In genomic region chr4:41494378-41494777, GRCm38 (mm10) we compare ENCODE assay signal across 22 mouse cellular contexts. TPM values are rescaled to one million over a fixed set of nuclear protein-coding genes. Genes with fewer than 3 reads are reported as not detected.
DNase-seq lines count a peak whose midpoint lies in the region; ATAC-seq and TF ChIP-seq lines count a peak whose summit lies in the region.
"Had no signal": no experiment of that assay in that cellular context is flagged by ENCODE, and none has a peak within 500 bp of the region (broad histone marks: within the 10 kb centered on the region; RNA-seq: fewer than 3 reads in every experiment).

No protein-coding gene starts in this region.

- no peak overlapping the region for H3K27ac ChIP-seq in limb, embryonic 14.5 days (replicated peaks; ENCODE audit: low read depth, low read length)
- H3K27ac ChIP-seq in limb, embryonic 10.5 days = no peak overlapping the region
- no peak overlapping the region for H3K27ac ChIP-seq in kidney, postnatal 0 days
- peak overlapping the region; percentile 34; the same call in 1 of the 2 replicates for H3K27ac ChIP-seq in liver, embryonic 13.5 days
- H3K27ac ChIP-seq in midbrain, embryonic 13.5 days = no peak overlapping the region
- H3K27ac ChIP-seq: embryonic facial prominence, embryonic 15.5 days; hindbrain, embryonic 12.5 days; lung, embryonic 15.5 days; macrophage; neural tube, embryonic 13.5 days; stomach, postnatal 0 days had no signal

- H3K36me3 ChIP-seq in limb, embryonic 14.5 days (ENCODE audit: control insufficient read depth, insufficient read depth, low read length) = no peaks in the 10 kb centered on the region
- H3K36me3 ChIP-seq in limb, embryonic 10.5 days = no peaks in the 10 kb centered on the region
- H3K36me3 ChIP-seq in kidney, postnatal 0 days (ENCODE audit: insufficient read depth, low read length) = no peaks in the 10 kb centered on the region
- no peaks in the 10 kb centered on the region for H3K36me3 ChIP-seq in liver, embryonic 13.5 days
- 0 out of 2 replicates have a peak, but pooled peaks cover 6% of the 10 kb centered on the region for H3K36me3 ChIP-seq in midbrain, embryonic 13.5 days
- H3K36me3 ChIP-seq: embryonic facial prominence, embryonic 15.5 days; heart, embryonic 12.5 days; hindbrain, embryonic 12.5 days; lung, embryonic 15.5 days; neural tube, embryonic 13.5 days had no signal

- peaks cover 12% of the 10 kb centered on the region; the same call in 1 of the 2 replicates for H3K4me1 ChIP-seq in limb, embryonic 14.5 days (ENCODE audit: control insufficient read depth, insufficient read depth, low read length)
- peaks cover 20% of the 10 kb centered on the region for H3K4me1 ChIP-seq in limb, embryonic 10.5 days
- peaks cover 16% of the 10 kb centered on the region for H3K4me1 ChIP-seq in kidney, postnatal 0 days (replicated peaks; ENCODE audit: insufficient read depth, low read length)
- H3K4me1 ChIP-seq in liver, embryonic 13.5 days (replicated peaks) = peaks cover 30% of the 10 kb centered on the region
- H3K4me1 ChIP-seq in midbrain, embryonic 13.5 days (replicated peaks) = peaks cover 23% of the 10 kb centered on the region

- TF ChIP-seq POLR2A in limb, embryonic 14.5 days (IDR thresholded peaks at IDR 0.05; ENCODE audit: borderline replicate concordance, extremely low read depth, insufficient read depth, insufficient read length) = no peak

- WGBS in limb, embryonic 14.5 days = 37% methylated on average over 3 of the region's 3 CpGs
- WGBS in limb, embryonic 10.5 days = 57% methylated on average over 3 of the region's 3 CpGs
- 35% methylated on average over 3 of the region's 3 CpGs for WGBS in kidney, postnatal 0 days
- 23% methylated on average over 3 of the region's 3 CpGs for WGBS in liver, embryonic 13.5 days (ENCODE audit: insufficient replicate concordance)
- whole genome bisulfite sequencing in midbrain, embryonic 13.5 days = 53% methylated on average over 3 of the region's 3 CpGs

- H3K4me2 ChIP-seq in limb, embryonic 14.5 days (replicated peaks; ENCODE audit: low read depth, low read length, severe bottlenecking) = no peak overlapping the region
- H3K4me2 ChIP-seq in kidney, postnatal 0 days (ENCODE audit: low read length) = no peak overlapping the region
- H3K4me2 ChIP-seq in liver, embryonic 13.5 days = no peak overlapping the region
- H3K4me2 ChIP-seq in midbrain, embryonic 13.5 days (replicated peaks) = no peak overlapping the region
- H3K4me2 ChIP-seq: embryonic facial prominence, embryonic 15.5 days; heart, embryonic 12.5 days; hindbrain, embryonic 12.5 days; lung, embryonic 15.5 days; midbrain, embryonic 11.5 days; neural tube, embryonic 13.5 days had no signal

- H3K9ac ChIP-seq in limb, embryonic 14.5 days (ENCODE audit: low read depth, low read length, severe bottlenecking) = no peak overlapping the region
- H3K9ac ChIP-seq in kidney, postnatal 0 days (ENCODE audit: low read depth, low read length) = no peak overlapping the region
- H3K9ac ChIP-seq in liver, embryonic 13.5 days = no peak overlapping the region
- no peak overlapping the region for H3K9ac ChIP-seq in midbrain, embryonic 13.5 days (replicated peaks)
- H3K9ac ChIP-seq: embryonic facial prominence, embryonic 15.5 days; heart, embryonic 12.5 days; hindbrain, embryonic 12.5 days; lung, embryonic 15.5 days; neural tube, embryonic 13.5 days had no signal

- H3K27me3 ChIP-seq in limb, embryonic 14.5 days (ENCODE audit: control insufficient read depth, insufficient read depth, low read length) = peaks cover 31% of the 10 kb centered on the region
- H3K27me3 ChIP-seq in limb, embryonic 10.5 days (ENCODE audit: low read depth, poor library complexity, severe bottlenecking) = peaks cover 56% of the 10 kb centered on the region
- H3K27me3 ChIP-seq in kidney, postnatal 0 days (ENCODE audit: insufficient read depth, low read length) = peaks cover 19% of the 10 kb centered on the region
- H3K27me3 ChIP-seq in liver, embryonic 13.5 days = peaks cover 48% of the 10 kb centered on the region
- peaks cover 39% of the 10 kb centered on the region for H3K27me3 ChIP-seq in midbrain, embryonic 13.5 days

- no peaks in the 10 kb centered on the region for H3K9me3 ChIP-seq in limb, embryonic 14.5 days (ENCODE audit: control insufficient read depth, low read length)
- H3K9me3 ChIP-seq in limb, embryonic 10.5 days (replicated peaks) = no peaks in the 10 kb centered on the region
- no peaks in the 10 kb centered on the region for H3K9me3 ChIP-seq in kidney, postnatal 0 days (replicated peaks; ENCODE audit: low read length)
- no peaks in the 10 kb centered on the region for H3K9me3 ChIP-seq in liver, embryonic 13.5 days (replicated peaks)
- no peaks in the 10 kb centered on the region for H3K9me3 ChIP-seq in midbrain, embryonic 13.5 days
- H3K9me3 ChIP-seq: embryonic facial prominence, embryonic 15.5 days; heart, embryonic 12.5 days; hindbrain, embryonic 12.5 days; lung, embryonic 15.5 days; neural tube, embryonic 13.5 days had no signal

- no peak overlapping the region for H3K4me3 ChIP-seq in limb, embryonic 14.5 days (replicated peaks; ENCODE audit: low read length)
- no peak overlapping the region for H3K4me3 ChIP-seq in limb, embryonic 10.5 days
- no peak overlapping the region for H3K4me3 ChIP-seq in kidney, postnatal 0 days (replicated peaks; ENCODE audit: low read depth, low read length)
- no peak overlapping the region for H3K4me3 ChIP-seq in liver, embryonic 13.5 days (replicated peaks)
- H3K4me3 ChIP-seq in midbrain, embryonic 13.5 days (replicated peaks) = no peak overlapping the region
- H3K4me3 ChIP-seq: embryonic facial prominence, embryonic 15.5 days; heart, embryonic 12.5 days; hindbrain, embryonic 12.5 days; lung, embryonic 15.5 days; neural tube, embryonic 13.5 days had no signal

- 0 out of 2 replicates have a peak, but pooled peaks have one; percentile 17 for ATAC-seq in limb, embryonic 14.5 days (ENCODE audit: low FRiP score, low read depth)
- ATAC-seq in kidney, postnatal 0 days (replicated peaks; ENCODE audit: low FRiP score, low read depth) = 0 out of 2 replicates have a peak, but pooled peaks have one; percentile 30
- ATAC-seq in liver, embryonic 13.5 days (ENCODE audit: low read depth) = peak; percentile 50
- no peak for ATAC-seq in midbrain, embryonic 13.5 days
- ATAC-seq: forebrain, embryonic 16.5 days had no signal

- TF ChIP-seq CTCF in kidney, postnatal 0 days (IDR thresholded peaks at IDR 0.05; ENCODE audit: low read depth) = no peak

- no peak for DNase-seq in limb, embryonic 14.5 days (ENCODE audit: low spot score)
- DNase-seq in limb, embryonic 10.5 days (ENCODE audit: low spot score) = no peak
- no peak for DNase-seq in kidney, postnatal 0 days (ENCODE audit: low spot score)
- no peak for DNase-seq in liver, embryonic 13.5 days
- peak; percentile 88 for DNase-seq in yolk sac, embryonic 10.5 days (ENCODE audit: low spot score)
- no peak for DNase-seq in right cerebral cortex, postnatal 10 days (ENCODE audit: low spot score in 2 of 2)
- no peak for DNase-seq in spleen, postnatal 4 days (ENCODE audit: low spot score in 2 of 2)
- DNase-seq: adrenal gland, postnatal 25 days; cerebellum, adult 11-12 months; cerebellum, postnatal 25 days; heart, postnatal 14 days; left cerebral cortex, postnatal 4 days had no signal

RNA-seq across cellular contexts. Expression of gene AI464131, which starts 8.5 kb away (rescaled TPM):
- 5.4 and 5.5 TPM in 2 replicates for polyA plus RNA-seq in limb, embryonic 14.5 days (2012; rRNA removed)
- polyA plus RNA-seq in limb, embryonic 14.5 days (2014; fragmentation: Nextera tagmentation; extraction: Ambion mirVana) = 4.7 and 5.9 TPM in 2 replicates
- polyA plus RNA-seq in limb, embryonic 10.5 days (2016; fragmentation: Nextera tagmentation; extraction: Ambion mirVana) = 3.4 and 5.2 TPM in 2 replicates
- 5.3 and 6.1 TPM in 2 replicates for polyA plus RNA-seq in kidney, postnatal 0 days (2015; fragmentation: Nextera tagmentation; extraction: Ambion mirVana)
- polyA plus RNA-seq in liver, embryonic 13.5 days (2015; fragmentation: Nextera tagmentation; extraction: Ambion mirVana) = 0.51 and 0.72 TPM in 2 replicates
- 5.5 and 5.7 TPM in 2 replicates for polyA plus RNA-seq in midbrain, embryonic 13.5 days (2015; fragmentation: Nextera tagmentation; extraction: Ambion mirVana)

RNA-seq across cellular contexts. Expression of gene 1110017D15Rik, which starts 22.8 kb away (rescaled TPM):
- 0.76 and 0.78 TPM in 2 replicates for polyA plus RNA-seq in limb, embryonic 14.5 days (2012; rRNA removed)
- 0.44 and 0.50 TPM in 2 replicates for polyA plus RNA-seq in limb, embryonic 14.5 days (2014; fragmentation: Nextera tagmentation; extraction: Ambion mirVana)
- 4.3 and 7.3 TPM in 2 replicates for polyA plus RNA-seq in limb, embryonic 10.5 days (2016; fragmentation: Nextera tagmentation; extraction: Ambion mirVana)
- 0.43 and 0.68 TPM in 2 replicates for polyA plus RNA-seq in kidney, postnatal 0 days (2015; fragmentation: Nextera tagmentation; extraction: Ambion mirVana)
- polyA plus RNA-seq in liver, embryonic 13.5 days (2015; fragmentation: Nextera tagmentation; extraction: Ambion mirVana) = 0.19 TPM in 1 of 2 replicates, not detected in the other
- polyA plus RNA-seq in midbrain, embryonic 13.5 days (2015; fragmentation: Nextera tagmentation; extraction: Ambion mirVana) = 8.3 and 8.5 TPM in 2 replicates
- polyA plus RNA-seq: heart, embryonic 12.5 days had no signal

RNA-seq across cellular contexts. Expression of gene Nudt2, which starts 29.4 kb away (rescaled TPM):
- 19.1 and 32.6 TPM in 2 replicates for polyA plus RNA-seq in limb, embryonic 14.5 days (2012; rRNA removed)
- polyA plus RNA-seq in limb, embryonic 14.5 days (2014; fragmentation: Nextera tagmentation; extraction: Ambion mirVana) = 47.7 and 52.8 TPM in 2 replicates
- 54.3 and 56.9 TPM in 2 replicates for polyA plus RNA-seq in limb, embryonic 10.5 days (2016; fragmentation: Nextera tagmentation; extraction: Ambion mirVana)
- 57.2 and 61.7 TPM in 2 replicates for polyA plus RNA-seq in kidney, postnatal 0 days (2015; fragmentation: Nextera tagmentation; extraction: Ambion mirVana)
- 27.7 and 32.0 TPM in 2 replicates for polyA plus RNA-seq in liver, embryonic 13.5 days (2015; fragmentation: Nextera tagmentation; extraction: Ambion mirVana)
- polyA plus RNA-seq in midbrain, embryonic 13.5 days (2015; fragmentation: Nextera tagmentation; extraction: Ambion mirVana) = 62.0 and 62.7 TPM in 2 replicates

RNA-seq across cellular contexts. Expression of gene Kif24, which starts 29.7 kb away (rescaled TPM):
- 7.0 and 7.2 TPM in 2 replicates for polyA plus RNA-seq in limb, embryonic 14.5 days (2012; rRNA removed)
- 4.3 and 4.6 TPM in 2 replicates for polyA plus RNA-seq in limb, embryonic 14.5 days (2014; fragmentation: Nextera tagmentation; extraction: Ambion mirVana)
- 14.1 and 14.5 TPM in 2 replicates for polyA plus RNA-seq in limb, embryonic 10.5 days (2016; fragmentation: Nextera tagmentation; extraction: Ambion mirVana)
- 2.0 and 2.4 TPM in 2 replicates for polyA plus RNA-seq in kidney, postnatal 0 days (2015; fragmentation: Nextera tagmentation; extraction: Ambion mirVana)
- polyA plus RNA-seq in liver, embryonic 13.5 days (2015; fragmentation: Nextera tagmentation; extraction: Ambion mirVana) = 5.7 and 7.0 TPM in 2 replicates
- 5.2 and 6.3 TPM in 2 replicates for polyA plus RNA-seq in midbrain, embryonic 13.5 days (2015; fragmentation: Nextera tagmentation; extraction: Ambion mirVana)
